Mouse (Mus musculus) lung, postnatal 0 days (tissue): ENCODE measurements at regions not wholly inside any gene's neighbourhood (a gene's known extent, or its start where the extent isn't known, plus 50 kb on each side); places are given as distances from the start of the nearest gene placed in this dataset.

Experiments
- CTCF ChIP-seq: IDR thresholded peaks from 2 replicates; pipeline ENCODE4 v1.5.1; 2016; ENCODE audit warnings: antibody characterized with exemption, mild to moderate bottlenecking
- EP300 ChIP-seq: IDR thresholded peaks from 2 replicates; pipeline ENCODE4 v1.6.1; 2016; ENCODE audit warnings: antibody characterized with exemption, mild to moderate bottlenecking, control low read depth

- TF ChIP-seq EP300 (no peak), CTCF (no peak)
Measured at GRCm38 (mm10) chr14:64573773-64574172, 469.7 kb downstream of the Prss52 start.
